Mouse (Mus musculus) G1E (cell line): Measurements from ENCODE around the gene Nedd4. TPM values are rescaled to one million over a fixed set of nuclear protein-coding genes. Genes with fewer than 3 reads are reported as not detected.

Experiments used
- ATAC-seq: 2 replicates; pipeline ENCODE4 v1.8.0; 2016; ENCODE audit warnings: mild to moderate bottlenecking; ENCODE audit not compliant: insufficient number of reproducible peaks, poor library complexity, low FRiP score, severe bottlenecking; ENCODE audit errors: extremely low read depth
- DNase-seq: peaks from one replicate; pipeline ENCODE4 v3.0.0; 2012; ENCODE audit warnings: low spot score
- H3K27me3 ChIP-seq: 2 replicates; pipeline ENCODE4 v1.6.1; 2012; ENCODE audit warnings: mild to moderate bottlenecking, low read length, inconsistent platforms; ENCODE audit not compliant: insufficient read depth
- H3K36me3 ChIP-seq: replicated peaks from 2 replicates; pipeline ENCODE3; 2012; ENCODE audit warnings: mild to moderate bottlenecking, inconsistent platforms
- H3K4me1 ChIP-seq: 2 replicates; pipeline ENCODE4 v1.6.1; 2012; ENCODE audit warnings: low read depth, low read length, inconsistent platforms, mixed read lengths; ENCODE audit not compliant: insufficient read depth
- H3K4me3 ChIP-seq: 2 replicates; pipeline ENCODE4 v1.5.1; 2012; ENCODE audit warnings: low read depth, mild to moderate bottlenecking, inconsistent platforms, low read length, moderate library complexity, mixed read lengths
- H3K9me3 ChIP-seq: replicated peaks from 2 replicates; pipeline ENCODE4 v1.6.1; 2012; ENCODE audit warnings: inconsistent platforms
- CTCF ChIP-seq: IDR thresholded peaks from 2 replicates; pipeline ENCODE4 v1.5.1; 2012; ENCODE audit warnings: low read depth, low read length, inconsistent platforms, mixed read lengths
- GATA1 ChIP-seq: IDR thresholded peaks from 2 replicates; pipeline ENCODE4 v1.6.1; 2012; ENCODE audit warnings: borderline replicate concordance, low read length, inconsistent platforms, mixed read lengths
- GATA2 ChIP-seq: IDR thresholded peaks from 2 replicates; pipeline ENCODE4 v1.6.1; 2012; ENCODE audit warnings: low read depth, low read length, inconsistent platforms, borderline replicate concordance
- POLR2AphosphoS5 ChIP-seq: IDR thresholded peaks from 2 replicates; pipeline ENCODE4 v1.6.1; 2012; ENCODE audit warnings: low read depth, low read length, inconsistent platforms; ENCODE audit not compliant: insufficient replicate concordance
- TAL1 ChIP-seq: conservative IDR thresholded peaks from 2 replicates; pipeline ENCODE4 v1.6.1; 2012; ENCODE audit warnings: low read depth, low read length, inconsistent platforms, mixed read lengths
- polyA plus RNA-seq: library from polyadenylated mRNA; stranded (reverse); fragments of >175 nt; gene quantifications from 2 replicates; pipeline ENCODE4 v1.2.3, GENCODE M21; 2012
- total RNA-seq, 2 experiments: library from RNA; stranded (forward) in 1 of 2; stranded (reverse) in 1 of 2; fragments of 200-1000 nt in 1 of 2; fragments of >200 nt in 1 of 2; fragmentation: Nextera tagmentation in 1 of 2; gene quantifications; 2 replicates each; pipeline ENCODE4 v1.2.3; 2014 to 2017

Gene Nedd4
- total and polyA plus RNA-seq, 3 experiments, result 562 to 869 (median 707) TPM

DNA sequence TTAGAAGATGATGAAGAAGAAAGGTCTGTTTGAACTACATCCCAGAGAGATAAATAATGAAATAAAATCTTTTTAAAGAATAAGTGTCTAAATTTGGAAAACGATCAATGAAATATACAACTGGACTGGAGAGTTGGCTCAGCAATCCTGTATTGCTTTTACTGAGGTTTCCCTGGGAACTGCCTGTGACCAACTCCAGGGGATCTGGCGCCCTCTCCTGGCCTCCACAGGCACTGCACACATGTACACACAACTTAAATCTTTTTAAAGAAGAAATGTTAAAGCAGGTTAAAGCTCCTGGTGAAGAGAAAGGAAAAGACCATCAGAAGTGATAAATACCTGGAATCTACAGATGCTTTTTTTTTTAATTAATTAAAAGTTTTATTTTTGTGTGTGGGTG lies 10.2 kb downstream of the Nedd4 start:
- no peak overlapping the region for H3K4me3 ChIP-seq
- no peak for ATAC-seq
- peaks cover 50% of the 10 kb centered on the region for H3K4me1 ChIP-seq
- H3K36me3 ChIP-seq, result peaks cover 84% of the 10 kb centered on the region
- TF ChIP-seq TAL1, result no peak
- peak; percentile 83 for TF ChIP-seq CTCF
- no peak for TF ChIP-seq GATA2
- TF ChIP-seq POLR2AphosphoS5, result no peak
- no peak for DNase-seq
- no peaks in the 10 kb centered on the region for H3K27me3 ChIP-seq
- H3K9me3 ChIP-seq, result no peaks in the 10 kb centered on the region

DNA sequence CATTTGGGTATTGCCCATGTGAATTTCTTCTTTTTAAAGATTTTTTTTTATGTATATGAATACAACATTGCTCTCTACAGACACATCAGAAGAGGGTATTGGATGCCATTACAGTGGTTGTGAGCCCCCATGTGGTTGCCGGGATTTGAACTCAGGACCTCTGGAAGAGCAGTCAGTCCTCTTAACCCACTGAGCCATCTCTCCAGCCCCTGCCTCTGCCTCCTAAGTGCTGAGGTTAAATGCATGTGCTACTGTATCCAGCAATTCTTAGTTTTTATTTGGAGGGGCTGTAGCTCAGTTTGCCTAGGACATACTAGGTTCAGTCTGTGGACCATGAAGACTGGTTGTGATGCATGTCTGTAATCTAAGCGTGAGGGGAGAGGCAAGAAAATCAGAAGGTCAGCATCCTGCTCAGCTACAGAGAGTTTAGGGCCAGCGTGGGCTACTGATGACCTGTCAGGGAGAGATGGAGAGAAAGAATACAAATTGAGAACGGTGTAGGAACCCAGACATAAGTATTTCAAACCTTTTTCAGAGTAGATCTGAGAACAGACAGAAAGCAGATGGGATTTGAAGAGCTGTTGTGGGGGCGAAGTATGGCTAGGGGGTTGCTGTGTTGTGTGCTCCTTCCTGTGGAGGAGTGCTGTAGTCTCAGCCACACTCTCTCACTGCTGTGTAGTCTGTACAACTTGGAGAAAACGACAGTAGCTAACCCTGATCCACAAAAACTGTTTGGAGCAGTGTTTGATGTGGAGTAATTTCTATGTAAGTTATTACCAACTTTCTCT lies 13.0 kb downstream of the Nedd4 start:
- Histone ChIP-seq H3K9me3 (no peaks in the 10 kb centered on the region), H3K36me3 (peaks cover 84% of the 10 kb centered on the region), H3K4me1 (peaks cover 43% of the 10 kb centered on the region), H3K27me3 (no peaks in the 10 kb centered on the region), H3K4me3 (no peak overlapping the region)
- DNase-seq (no peak), ATAC-seq (no peak)
- no peak; the same call in 1 of the 2 replicates for TF ChIP-seq POLR2AphosphoS5
- TF ChIP-seq GATA1, result no peak
- TF ChIP-seq CTCF, result no peak
- no peak for TF ChIP-seq GATA2
- TF ChIP-seq TAL1, result no peak

DNA sequence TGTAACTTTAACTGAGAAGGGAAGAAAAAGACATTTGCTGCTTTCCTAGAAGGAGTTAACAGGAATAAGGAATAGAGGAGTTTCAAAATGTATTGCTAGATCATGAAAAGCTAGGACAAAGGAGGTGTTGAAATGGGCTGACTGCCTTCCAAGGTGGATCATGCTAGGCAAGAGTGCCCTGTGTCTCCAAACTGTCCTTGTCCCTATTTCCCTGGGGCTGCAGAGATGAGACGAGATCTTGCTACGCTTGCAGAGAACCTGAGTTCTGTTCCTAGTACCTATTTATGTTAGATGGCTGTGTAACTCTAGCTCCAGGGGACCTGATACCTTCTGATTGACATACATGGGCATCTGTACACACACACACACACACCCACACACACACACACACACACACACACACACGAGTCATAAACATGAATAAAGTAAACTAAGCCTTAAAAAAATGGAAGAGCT lies 13.6 kb downstream of the Nedd4 start:
- ATAC-seq (no peak), DNase-seq (no peak)
- Histone ChIP-seq H3K27me3 (no peaks in the 10 kb centered on the region), H3K9me3 (no peaks in the 10 kb centered on the region), H3K36me3 (peaks cover 79% of the 10 kb centered on the region), H3K4me3 (no peak overlapping the region), H3K4me1 (peaks cover 40% of the 10 kb centered on the region)
- no peak for TF ChIP-seq POLR2AphosphoS5

DNA sequence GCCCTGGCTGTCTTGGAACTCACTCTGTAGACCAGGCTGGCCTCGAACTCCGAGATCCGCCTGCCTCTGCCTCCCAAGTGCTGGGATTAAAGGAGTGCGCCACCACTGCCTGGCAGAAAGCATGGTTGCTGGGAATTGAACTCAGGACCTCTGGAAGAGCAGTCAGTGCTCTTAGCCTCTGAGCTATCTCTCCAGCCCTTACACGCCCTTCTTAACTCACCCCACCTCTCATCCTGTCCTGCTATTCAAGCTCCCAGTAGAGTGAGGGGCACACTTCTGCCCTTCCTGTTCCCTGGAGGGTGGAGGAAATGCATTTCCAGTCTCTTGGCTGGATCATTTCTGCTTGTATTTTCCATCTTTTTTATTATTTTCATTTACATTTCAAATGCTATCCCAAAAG lies 15.5 kb downstream of the Nedd4 start:
- peaks cover 80% of the 10 kb centered on the region for H3K36me3 ChIP-seq
- no peak for TF ChIP-seq CTCF
- TF ChIP-seq GATA2, result no peak
- TF ChIP-seq POLR2AphosphoS5, result no peak
- no peak for TF ChIP-seq TAL1
- no peak for TF ChIP-seq GATA1
- no peaks in the 10 kb centered on the region for H3K9me3 ChIP-seq
- no peaks in the 10 kb centered on the region for H3K27me3 ChIP-seq
- H3K4me3 ChIP-seq, result no peak overlapping the region; the same call in 1 of the 2 replicates
- peaks cover 47% of the 10 kb centered on the region for H3K4me1 ChIP-seq
- no peak for ATAC-seq
- DNase-seq, result no peak

DNA sequence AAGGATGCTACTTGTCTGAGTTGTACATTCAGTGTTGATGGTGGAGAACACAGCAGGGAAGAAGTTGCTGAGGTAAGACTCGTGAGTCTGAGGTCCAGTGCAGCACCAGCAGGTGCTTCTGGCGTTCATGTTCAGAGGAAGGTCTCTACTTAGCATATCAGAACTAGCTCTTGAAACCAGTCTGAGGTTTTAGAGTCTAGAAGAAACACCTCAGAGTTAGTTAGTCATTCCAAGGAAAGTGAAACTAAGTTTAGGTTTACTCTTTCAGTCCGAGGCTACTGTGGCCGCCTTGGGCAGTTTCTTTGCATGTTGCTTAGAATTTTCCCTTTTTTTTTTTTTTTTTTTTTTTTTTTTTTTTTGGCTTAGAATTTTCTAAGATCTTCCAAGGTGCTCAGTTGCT lies 16.6 kb downstream of the Nedd4 start:
- TF ChIP-seq GATA2 (no peak), CTCF (no peak), TAL1 (no peak), POLR2AphosphoS5 (no peak), GATA1 (no peak)
- peaks cover 75% of the 10 kb centered on the region for H3K36me3 ChIP-seq
- ATAC-seq (no peak), DNase-seq (no peak)
- no peaks in the 10 kb centered on the region for H3K9me3 ChIP-seq
- H3K4me1 ChIP-seq, result peaks cover 50% of the 10 kb centered on the region
- no peak overlapping the region for H3K4me3 ChIP-seq
- no peaks in the 10 kb centered on the region for H3K27me3 ChIP-seq

- ATAC-seq, result no peak
- H3K4me1 ChIP-seq, result peaks cover 51% of the 10 kb centered on the region
- H3K27me3 ChIP-seq, result no peaks in the 10 kb centered on the region
- no peak overlapping the region for H3K4me3 ChIP-seq
- TF ChIP-seq TAL1, result no peak
- no peak; the same call in 1 of the 2 replicates for TF ChIP-seq POLR2AphosphoS5
- TF ChIP-seq CTCF, result no peak
- no peak for TF ChIP-seq GATA2
- no peak for TF ChIP-seq GATA1
- peaks cover 65% of the 10 kb centered on the region for H3K36me3 ChIP-seq
- no peaks in the 10 kb centered on the region for H3K9me3 ChIP-seq
- DNase-seq, result no peak
These were observed 19.6 kb downstream of the Nedd4 start for GRCm38 (mm10) chr9:72681652-72682228.
